Mouse (Mus musculus) thymus, adult 2 months (tissue): Measurements from ENCODE around the gene Afap1.

Experiments used
- CTCF ChIP-seq: fragments of 200-500 bp; IDR thresholded peaks from 2 replicates; pipeline ENCODE4 v1.5.1; 2012; ENCODE audit warnings: mild to moderate bottlenecking, control low read depth, low read length, moderate library complexity, borderline replicate concordance; ENCODE audit not compliant: control insufficient read depth, poor library complexity, insufficient read depth; ENCODE audit errors: extremely low read depth
- POLR2A ChIP-seq: fragments of 200-500 bp; IDR thresholded peaks from 2 replicates; pipeline ENCODE4 v1.6.1; 2012; ENCODE audit warnings: mild to moderate bottlenecking, low read length, control low read depth, moderate library complexity; ENCODE audit not compliant: control insufficient read depth, poor library complexity, insufficient read depth; ENCODE audit errors: extremely low read depth

DNA sequence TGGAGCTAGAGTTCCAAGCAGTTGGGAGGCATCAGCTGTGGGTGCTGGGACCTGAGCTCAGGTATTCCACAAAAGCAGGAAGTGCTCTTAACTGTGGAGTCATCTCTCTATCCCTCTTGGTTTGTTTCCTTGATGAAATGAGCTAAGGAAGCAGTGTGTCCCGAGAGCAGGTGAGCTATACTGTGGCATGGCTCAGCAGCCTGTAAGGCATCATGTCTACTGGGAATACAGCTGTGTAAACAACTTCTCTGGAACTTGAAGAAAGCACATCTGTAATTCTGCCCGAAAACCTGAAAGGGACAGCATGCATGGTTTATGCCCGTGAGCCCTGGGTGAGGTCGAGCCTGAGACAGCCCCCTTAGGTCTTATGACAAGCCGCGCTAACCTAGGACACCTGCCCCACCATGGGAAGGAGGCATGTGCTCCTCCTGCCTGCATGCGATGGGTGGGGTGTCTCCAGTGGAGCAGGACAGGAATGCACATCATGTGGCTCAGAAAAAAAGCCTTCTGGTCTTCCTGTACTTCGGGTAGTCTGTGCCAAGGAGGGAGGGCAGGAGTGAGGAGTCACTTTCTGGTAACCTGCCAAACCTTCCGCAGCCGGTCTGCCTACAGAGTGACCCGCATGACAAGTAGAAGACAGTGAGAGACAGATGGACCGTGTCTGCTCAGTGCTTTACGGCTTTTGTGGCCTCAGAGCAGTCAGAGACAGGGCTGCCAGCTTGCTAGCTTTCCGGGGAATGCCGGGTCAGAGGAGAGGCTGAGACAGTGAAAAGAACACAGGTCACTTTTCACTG, 14.7 kb downstream of the Afap1 start:
- no peak for TF ChIP-seq CTCF
- TF ChIP-seq POLR2A, result no peak
